Mouse (Mus musculus) kidney, postnatal 0 days (tissue): Measurements from ENCODE around the gene Jund. TPM values are rescaled to one million over a fixed set of nuclear protein-coding genes. Genes with fewer than 3 reads are reported as not detected.

Source experiments
- ATAC-seq: fragments of 200-750 bp; cut with Nextera tagmentation; replicated peaks from 2 replicates; pipeline ENCODE4 v1.8.0; 2017; ENCODE audit warnings: low read depth, moderate number of reproducible peaks, moderate TSS enrichment, moderate library complexity; ENCODE audit not compliant: low FRiP score
- DNase-seq: peaks from one replicate; pipeline ENCODE4 v3.0.0-alpha.2; 2016; ENCODE audit warnings: low spot score
- H3K27ac ChIP-seq: fragments of 300-500 bp; sonication (generic); 2 replicates; pipeline ENCODE4 v1.5.1; 2014; ENCODE audit warnings: mild to moderate bottlenecking
- H3K27me3 ChIP-seq: fragments of 300-500 bp; sonication (generic); 2 replicates; pipeline ENCODE4 v1.6.1; 2014; ENCODE audit warnings: low read length, mixed read lengths; ENCODE audit not compliant: insufficient read depth
- H3K36me3 ChIP-seq: fragments of 300-500 bp; sonication (generic); 2 replicates; pipeline ENCODE4 v1.6.1; 2014; ENCODE audit warnings: low read length, mixed read lengths; ENCODE audit not compliant: insufficient read depth
- H3K4me1 ChIP-seq: fragments of 300-500 bp; sonication (generic); replicated peaks from 2 replicates; pipeline ENCODE4 v1.6.1; 2014; ENCODE audit warnings: antibody characterized with exemption, low read length, mixed read lengths; ENCODE audit not compliant: insufficient read depth
- H3K4me2 ChIP-seq: fragments of 300-500 bp; sonication (generic); 2 replicates; pipeline ENCODE4 v1.6.1; 2014; ENCODE audit warnings: mild to moderate bottlenecking, low read length, moderate library complexity, mixed read lengths
- H3K4me3 ChIP-seq: fragments of 300-500 bp; sonication (generic); replicated peaks from 2 replicates; pipeline ENCODE4 v1.5.1; 2014; ENCODE audit warnings: low read depth, low read length
- H3K9ac ChIP-seq: fragments of 300-500 bp; sonication (generic); 2 replicates; pipeline ENCODE4 v1.6.1; 2014; ENCODE audit warnings: low read depth, low read length
- H3K9me3 ChIP-seq: fragments of 300-500 bp; sonication (generic); replicated peaks from 2 replicates; pipeline ENCODE4 v1.6.1; 2016; ENCODE audit warnings: low read length, inconsistent platforms, mixed read lengths
- CTCF ChIP-seq: IDR thresholded peaks from 2 replicates; pipeline ENCODE4 v1.5.1; 2016; ENCODE audit warnings: antibody characterized with exemption, low read depth, mild to moderate bottlenecking, moderate library complexity
- WGBS: fragments of 180-500 bp; shearing (Covaris S2); extraction: QIAGEN DNeasy Blood & Tissue Kit; methylation state at CpG from one replicate; pipeline ENCODE4 v1.1.7; 2014; 5-methylcytosine and 5-hydroxymethylcytosine counted together
- polyA plus RNA-seq: library from polyadenylated mRNA; unstranded; fragments of >200 nt; fragmentation: Nextera tagmentation; extraction: Ambion mirVana; gene quantifications from 2 replicates; pipeline ENCODE4 v1.2.1, GENCODE M21; 2015

The Jund gene
- polyA plus RNA-seq, 1 experiment from 2014 or later = 98.1 TPM

DNA sequence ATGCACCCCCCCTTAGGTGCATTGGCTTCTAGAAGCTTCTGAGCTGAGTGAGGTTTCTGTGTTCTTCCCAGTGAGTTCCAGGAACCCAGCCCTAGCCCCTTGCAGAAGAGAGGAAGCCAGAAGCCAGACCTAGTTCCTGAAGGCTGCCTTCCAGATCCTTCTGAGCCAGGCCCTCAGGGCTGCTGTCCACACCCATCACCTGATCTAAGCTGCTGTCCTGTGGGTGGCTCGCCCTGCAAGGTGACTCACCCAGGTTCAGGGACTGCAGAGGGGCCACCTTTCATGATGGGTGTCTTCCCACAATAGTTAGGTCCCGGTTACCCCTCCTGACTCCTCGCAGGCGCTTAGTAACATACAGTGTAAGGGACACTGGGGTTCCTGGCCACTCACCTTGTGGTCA lies 19.3 kb upstream of the Jund start:
- no peak overlapping the region for H3K4me3 ChIP-seq
- WGBS = 86% methylated on average over 4 of the region's 4 CpGs
- no peak overlapping the region for H3K9ac ChIP-seq
- peaks cover 18% of the 10 kb centered on the region for H3K36me3 ChIP-seq
- H3K4me1 ChIP-seq = peaks cover 17% of the 10 kb centered on the region; the same call in 1 of the 2 replicates
- H3K27ac ChIP-seq = no peak overlapping the region
- no peaks in the 10 kb centered on the region for H3K27me3 ChIP-seq
- DNase-seq (no peak), ATAC-seq (no peak)
- no peak overlapping the region for H3K4me2 ChIP-seq
- H3K9me3 ChIP-seq = no peaks in the 10 kb centered on the region
- TF ChIP-seq CTCF = no peak

DNA sequence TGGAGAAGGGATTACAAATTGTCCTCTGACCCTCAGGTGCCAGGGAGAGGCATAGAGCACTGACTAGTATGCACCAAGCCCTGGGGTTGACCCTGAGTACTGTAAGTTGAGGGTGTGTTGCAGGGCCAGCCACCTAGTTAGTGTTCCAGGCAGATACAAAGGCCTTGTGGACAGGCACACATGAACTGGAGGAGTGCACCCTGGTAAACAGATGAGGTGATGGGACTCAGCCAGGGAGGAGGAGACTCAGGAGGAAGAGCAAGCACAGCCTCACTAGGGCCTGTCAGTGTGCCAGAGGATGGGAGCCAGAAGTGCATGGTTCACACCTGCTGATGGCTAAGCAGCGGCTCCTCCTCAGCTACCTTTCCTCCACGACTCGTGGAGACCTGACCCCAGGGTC lies 18.7 kb upstream of the Jund start:
- H3K27me3 ChIP-seq = no peaks in the 10 kb centered on the region
- peaks cover 10% of the 10 kb centered on the region; the same call in 1 of the 2 replicates for H3K4me1 ChIP-seq
- peaks cover 18% of the 10 kb centered on the region for H3K36me3 ChIP-seq
- 59% methylated on average over 3 of the region's 3 CpGs for WGBS
- H3K4me3 ChIP-seq = no peak overlapping the region
- no peak overlapping the region for H3K27ac ChIP-seq
- no peak for DNase-seq
- H3K4me2 ChIP-seq = no peak overlapping the region
- ATAC-seq = no peak
- TF ChIP-seq CTCF = no peak
- no peaks in the 10 kb centered on the region for H3K9me3 ChIP-seq
- no peak overlapping the region for H3K9ac ChIP-seq

DNA sequence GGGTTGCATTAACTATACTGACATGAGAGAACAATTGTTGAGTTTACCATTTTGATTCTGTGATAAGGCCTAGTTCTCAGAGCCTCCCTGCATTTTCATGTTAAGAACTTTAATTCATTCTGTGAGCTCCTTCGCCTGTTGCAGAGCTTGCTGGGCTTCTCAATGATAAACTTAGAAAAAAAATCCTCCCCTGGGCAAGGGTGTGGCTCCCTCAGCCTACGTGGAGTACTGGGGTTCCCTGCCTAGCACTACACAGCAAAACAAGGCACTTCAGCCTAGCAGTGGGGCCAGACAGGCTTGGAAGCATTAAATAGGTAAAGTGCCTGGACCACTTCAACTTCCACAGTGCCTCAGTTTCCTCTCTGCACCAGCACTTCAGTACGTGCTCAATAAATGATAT lies 17.3 kb upstream of the Jund start:
- no peaks in the 10 kb centered on the region for H3K9me3 ChIP-seq
- peaks cover 9% of the 10 kb centered on the region; the same call in 1 of the 2 replicates for H3K4me1 ChIP-seq
- peaks cover 17% of the 10 kb centered on the region for H3K36me3 ChIP-seq
- H3K4me2 ChIP-seq = no peak overlapping the region
- no peak for TF ChIP-seq CTCF
- H3K9ac ChIP-seq = no peak overlapping the region
- H3K27ac ChIP-seq = no peak overlapping the region
- DNase-seq = no peak
- no peak overlapping the region for H3K4me3 ChIP-seq
- no peaks in the 10 kb centered on the region for H3K27me3 ChIP-seq
- 71% methylated on average over 3 of the region's 3 CpGs for WGBS
- ATAC-seq = no peak

DNA sequence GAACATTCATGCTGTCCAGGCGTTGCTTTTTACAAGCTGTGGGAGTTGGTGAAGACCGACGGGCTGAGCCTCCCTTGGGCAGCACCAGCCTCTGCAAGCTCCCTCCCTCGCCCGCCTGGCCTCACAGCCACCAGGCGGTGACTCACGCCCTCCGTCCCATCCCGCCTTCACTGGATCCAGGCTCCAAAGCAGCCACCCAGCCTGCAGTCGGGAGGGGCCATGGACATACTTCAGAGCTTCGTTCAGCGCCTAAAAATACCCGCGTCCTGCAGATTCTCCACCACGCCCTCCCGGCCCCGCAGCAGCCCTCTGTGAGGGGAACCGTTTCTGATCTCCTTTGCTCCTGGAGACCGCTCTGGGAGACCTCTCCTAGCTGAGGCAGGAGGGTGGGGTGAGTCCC lies 16.6 kb upstream of the Jund start:
- H3K36me3 ChIP-seq = peaks cover 15% of the 10 kb centered on the region; the same call in 1 of the 2 replicates
- H3K4me1 ChIP-seq = peaks cover 9% of the 10 kb centered on the region; the same call in 1 of the 2 replicates
- no peaks in the 10 kb centered on the region for H3K9me3 ChIP-seq
- H3K9ac ChIP-seq = peak overlapping the region; percentile 44; the same call in 1 of the 2 replicates
- no peaks in the 10 kb centered on the region for H3K27me3 ChIP-seq
- H3K27ac ChIP-seq = no peak overlapping the region
- ATAC-seq (peak; percentile 53; the same call in 1 of the 2 replicates), DNase-seq (peak; percentile 76)
- WGBS = 1% methylated on average over 19 of the region's 19 CpGs
- H3K4me2 ChIP-seq = peak overlapping the region; percentile 35; the same call in 1 of the 2 replicates
- peak; percentile 43 for TF ChIP-seq CTCF
- no peak overlapping the region for H3K4me3 ChIP-seq

DNA sequence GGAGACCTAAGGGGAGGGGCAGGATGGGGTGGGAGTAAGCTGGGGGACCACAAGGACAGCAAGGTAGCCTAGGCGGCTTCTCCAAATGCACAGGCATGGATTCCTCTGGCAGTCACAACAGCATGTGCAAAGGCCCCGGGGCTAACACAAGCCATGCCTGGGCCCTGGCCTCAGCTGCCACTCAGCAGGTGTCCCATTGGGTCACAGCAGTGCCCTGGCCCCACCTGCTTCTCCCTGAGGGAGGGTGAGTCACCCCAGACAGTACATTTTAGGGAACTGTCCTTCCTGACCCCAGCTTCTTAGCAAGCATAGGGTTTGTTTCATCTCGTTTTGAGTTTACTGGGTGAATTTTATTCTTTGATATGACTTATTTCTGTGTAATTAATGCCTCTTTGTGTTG lies 16.1 kb upstream of the Jund start:
- Histone ChIP-seq H3K36me3 (peaks cover 15% of the 10 kb centered on the region; the same call in 1 of the 2 replicates), H3K9ac (0 out of 2 replicates have a peak overlapping the region, but pooled peaks have one; percentile 44), H3K4me2 (peak overlapping the region; percentile 35; the same call in 1 of the 2 replicates), H3K27me3 (no peaks in the 10 kb centered on the region), H3K9me3 (no peaks in the 10 kb centered on the region), H3K4me3 (no peak overlapping the region), H3K27ac (no peak overlapping the region), H3K4me1 (peaks cover 9% of the 10 kb centered on the region; the same call in 1 of the 2 replicates)
- DNase-seq (no peak), ATAC-seq (no peak)
- WGBS = 65% methylated on average over 3 of the region's 3 CpGs
- TF ChIP-seq CTCF = no peak

DNA sequence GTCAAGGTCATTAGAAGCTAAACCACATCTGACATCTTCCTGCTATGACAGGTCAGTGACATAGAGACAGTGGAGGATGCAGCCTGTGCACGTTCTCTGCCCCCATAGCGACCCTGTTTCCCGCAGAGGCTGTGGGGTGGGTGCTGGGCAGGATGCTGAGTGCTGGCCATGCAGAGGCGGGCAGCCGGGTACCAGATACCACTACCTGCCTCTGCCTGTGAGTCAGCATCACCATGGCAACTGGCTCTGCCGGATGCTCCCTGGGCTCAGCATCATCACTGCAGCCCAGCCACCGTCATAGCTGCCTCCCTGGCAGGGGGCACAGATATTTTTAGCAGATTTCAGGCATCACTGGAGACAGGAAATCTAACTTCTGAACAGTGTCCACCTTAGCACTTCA lies 14.5 kb upstream of the Jund start:
- no peak for TF ChIP-seq CTCF
- peaks cover 9% of the 10 kb centered on the region; the same call in 1 of the 2 replicates for H3K4me1 ChIP-seq
- H3K9me3 ChIP-seq = no peaks in the 10 kb centered on the region
- no peaks in the 10 kb centered on the region for H3K27me3 ChIP-seq
- H3K27ac ChIP-seq = no peak overlapping the region
- H3K9ac ChIP-seq = no peak overlapping the region
- H3K4me3 ChIP-seq = no peak overlapping the region
- ATAC-seq (no peak), DNase-seq (no peak)
- WGBS = 53% methylated on average over 7 of the region's 7 CpGs
- no peak overlapping the region for H3K4me2 ChIP-seq
- H3K36me3 ChIP-seq = 0 out of 2 replicates have a peak, but pooled peaks cover 5% of the 10 kb centered on the region

DNA sequence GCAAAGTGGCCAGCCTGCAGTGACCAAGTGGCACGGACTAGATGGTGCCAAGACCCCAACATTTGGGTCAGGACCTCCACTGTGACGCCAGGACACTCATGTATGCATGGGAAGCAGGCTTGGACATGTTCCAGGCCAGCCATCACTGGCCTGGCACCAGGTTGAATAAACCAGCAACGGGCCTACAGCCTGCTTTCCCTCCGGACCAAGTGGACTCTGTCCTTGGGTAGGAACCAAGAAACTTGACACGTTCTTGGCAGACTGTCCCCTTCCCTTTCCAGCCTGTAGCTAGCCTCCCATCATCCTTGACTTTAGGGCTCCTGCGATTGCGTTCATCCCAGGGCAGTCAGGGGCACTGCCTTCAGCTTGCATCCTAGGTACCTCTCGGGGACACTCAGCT lies 11.2 kb upstream of the Jund start:
- TF ChIP-seq CTCF = no peak
- peaks cover 12% of the 10 kb centered on the region for H3K4me1 ChIP-seq
- H3K27ac ChIP-seq = no peak overlapping the region
- no peaks in the 10 kb centered on the region for H3K9me3 ChIP-seq
- H3K4me2 ChIP-seq = no peak overlapping the region
- H3K36me3 ChIP-seq = no peaks in the 10 kb centered on the region
- no peak overlapping the region for H3K9ac ChIP-seq
- peak; percentile 54 for DNase-seq
- 65% methylated on average over 8 of the region's 8 CpGs for WGBS
- no peaks in the 10 kb centered on the region for H3K27me3 ChIP-seq
- no peak for ATAC-seq
- H3K4me3 ChIP-seq = no peak overlapping the region
